Mouse (Mus musculus): ENCODE results near the gene Nr2e1.

Gene Nr2e1

DNA sequence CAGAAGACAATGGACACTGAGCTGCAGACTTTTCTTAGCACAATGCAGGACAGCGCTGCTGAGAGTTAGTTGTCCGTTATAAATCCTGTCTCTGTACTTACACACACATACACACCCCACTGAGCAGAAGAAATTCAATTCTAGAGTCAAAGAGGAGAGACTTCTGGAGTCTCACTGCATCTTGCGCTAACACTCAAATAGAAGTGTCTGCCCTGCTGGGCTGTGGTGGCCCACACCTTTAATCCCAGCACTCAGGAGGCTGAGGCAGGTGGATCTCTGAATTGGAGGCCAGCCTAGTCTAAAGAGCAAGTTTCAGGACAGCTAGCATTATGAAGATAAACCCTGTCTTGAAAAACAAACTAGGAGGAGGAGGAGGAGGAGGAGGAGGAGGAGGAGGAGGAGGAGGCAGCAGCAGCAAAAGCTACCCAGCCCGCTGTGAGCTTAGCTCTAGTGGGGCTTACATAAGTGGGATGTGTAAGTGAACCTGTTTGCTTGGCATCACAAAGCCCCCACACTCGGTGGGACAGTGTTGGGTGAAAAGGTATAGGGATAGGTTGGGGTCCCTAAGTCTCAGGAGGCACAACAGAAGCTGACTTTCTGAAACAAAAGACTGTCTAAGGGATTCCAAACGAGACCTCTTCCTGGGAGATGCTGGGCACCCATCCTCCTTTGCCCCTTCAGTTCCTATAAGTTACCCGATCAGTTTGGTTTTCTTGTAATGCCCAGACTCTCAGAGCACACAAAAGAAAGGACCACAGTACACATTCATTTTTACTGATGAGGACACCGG lies 4.7 kb upstream of the Nr2e1 start:
- no peak for DNase-seq (ENCODE audit: low read depth)

- DNase-seq (ENCODE audit: low read depth), result no peak
Measured at GRCm38 (mm10) chr10:42585596-42586305, 2.3 kb upstream of the Nr2e1 start.

- no peak for DNase-seq (ENCODE audit: low read depth)
Measured at GRCm38 (mm10) chr10:42585156-42585555, 1.7 kb upstream of the Nr2e1 start.

DNA sequence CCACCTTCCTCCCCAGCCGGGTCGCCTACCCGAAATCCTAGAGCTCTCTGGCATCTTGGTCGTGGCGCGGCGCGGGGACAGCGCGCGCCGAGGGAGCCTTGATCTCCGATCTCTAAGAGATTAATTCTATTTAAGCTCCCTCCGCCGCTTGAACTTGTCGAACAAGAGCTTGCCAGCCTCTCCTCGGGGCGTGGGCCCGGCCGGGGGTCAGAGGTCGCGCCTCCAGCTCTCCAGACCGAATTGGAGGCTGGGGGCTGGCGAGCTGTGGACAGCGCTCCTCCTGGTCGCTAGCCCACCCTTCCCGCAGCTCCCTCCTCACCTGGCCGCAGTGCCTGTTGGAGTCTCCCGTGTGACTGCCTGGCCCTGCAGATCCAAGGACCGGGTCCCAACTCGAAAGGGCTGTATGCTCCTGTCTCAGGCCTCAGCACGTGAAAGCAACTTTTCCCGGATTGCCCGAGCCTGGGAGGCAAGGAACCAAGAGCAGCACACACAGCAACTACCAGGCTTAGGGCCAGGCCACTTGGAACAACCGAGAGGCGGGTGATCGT lies 1.1 kb upstream of the Nr2e1 start:
- DNase-seq (ENCODE audit: low read depth), result no peak

DNA sequence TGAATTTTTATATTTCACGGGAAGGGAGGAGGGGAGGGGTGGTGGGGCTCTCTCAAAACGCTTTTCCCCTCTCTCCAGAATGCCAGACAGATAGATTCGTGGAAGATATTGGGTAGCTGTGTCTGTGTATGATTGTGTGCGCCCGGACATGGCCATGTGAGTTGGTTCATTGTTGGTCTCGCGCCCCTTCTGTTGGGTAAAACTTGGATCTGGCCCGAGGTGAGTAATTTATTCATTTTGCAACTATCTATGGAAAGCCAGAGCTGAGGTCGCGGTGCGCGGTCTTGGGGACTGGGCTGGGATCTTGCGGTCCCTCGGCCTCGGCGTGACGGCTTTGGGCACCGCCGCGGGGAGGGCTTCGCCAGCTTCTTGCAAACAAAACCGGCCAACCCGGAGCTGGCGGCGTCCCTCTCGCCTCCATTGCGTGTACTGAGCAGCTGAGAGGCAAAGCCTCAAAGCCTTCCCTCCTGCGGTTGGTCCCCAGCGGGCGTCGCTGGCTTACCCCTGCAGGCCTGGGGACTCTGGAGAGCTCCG lies 537 bp upstream of the Nr2e1 start:
- no peak for DNase-seq (ENCODE audit: low read depth)

DNA sequence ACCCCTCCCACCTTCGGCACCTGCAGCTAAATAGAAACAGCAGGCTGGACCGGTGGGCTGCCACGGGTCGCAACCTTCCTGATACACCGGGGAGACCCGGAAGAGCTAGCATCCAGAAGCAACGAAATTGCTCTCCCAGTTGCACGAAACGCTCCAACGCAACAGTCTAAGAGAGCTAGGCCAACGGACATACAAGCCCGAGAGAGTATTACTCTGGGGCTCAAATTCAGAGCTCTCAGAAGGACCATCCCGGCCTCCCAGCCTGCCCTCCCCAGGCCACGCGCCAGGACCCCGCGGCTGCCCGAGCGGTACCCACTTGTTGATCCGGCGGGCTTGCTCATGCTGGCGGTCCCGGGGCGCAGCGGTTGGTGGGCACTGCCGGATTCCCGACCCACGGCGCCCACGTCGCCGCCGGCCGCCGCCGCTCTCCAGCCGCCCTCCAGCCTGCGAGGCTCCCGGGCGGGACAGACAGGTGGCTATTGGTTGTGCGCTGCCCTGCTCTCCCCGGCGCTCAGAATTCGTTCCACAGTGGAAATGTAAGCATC lies 794 bp downstream of the Nr2e1 start:
- no peak for DNase-seq (ENCODE audit: low read depth)

GRCm38 (mm10) chr10:42581694-42582565 lies 1.5 kb downstream of the Nr2e1 start:
- DNase-seq (ENCODE audit: low read depth), result no peak

- no peak for DNase-seq (ENCODE audit: low read depth)
Measured at GRCm38 (mm10) chr10:42580951-42581277, 2.5 kb downstream of the Nr2e1 start.

DNA sequence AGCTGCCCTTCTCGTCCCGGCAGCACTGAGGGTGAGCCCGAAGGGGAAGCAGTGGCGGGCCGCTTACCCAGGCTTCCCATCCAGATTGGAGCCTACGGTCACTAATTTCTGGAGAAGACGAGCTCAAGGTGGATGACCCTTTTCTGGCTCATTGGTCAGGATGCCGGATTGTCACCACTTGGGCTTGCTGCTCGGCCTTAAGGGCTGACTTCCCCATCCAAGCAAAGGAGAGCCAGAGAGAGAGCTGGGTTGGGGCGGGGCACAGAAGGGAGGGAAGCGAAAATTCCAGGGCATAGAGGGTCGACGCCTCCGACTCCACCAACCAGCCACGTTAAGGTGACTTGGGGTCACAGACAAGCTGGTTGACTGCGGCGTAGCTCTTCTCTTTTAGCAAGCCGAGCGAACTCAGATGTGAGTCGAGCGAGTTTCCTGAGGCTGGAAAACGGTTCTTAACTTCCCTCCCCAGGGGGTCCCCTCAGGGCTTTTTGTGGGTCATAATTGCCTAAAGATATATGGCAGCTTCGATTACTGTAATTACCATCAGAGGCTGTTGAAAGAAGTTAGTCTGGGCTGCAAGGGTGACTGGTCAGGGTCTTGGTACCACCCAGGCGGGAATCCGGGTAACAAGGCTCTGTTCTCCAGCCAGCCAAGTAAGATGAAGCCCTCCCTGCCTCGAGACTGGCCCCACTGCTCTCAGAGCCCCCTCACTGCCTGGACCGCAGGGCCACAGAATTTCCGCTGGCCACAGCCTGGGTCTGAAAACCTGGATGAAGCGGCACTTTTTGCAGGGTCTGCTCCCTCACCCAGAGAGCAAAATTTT lies 3.1 kb downstream of the Nr2e1 start:
- no peak for DNase-seq (ENCODE audit: low read depth)

GRCm38 (mm10) chr10:42579475-42580130 lies 3.8 kb downstream of the Nr2e1 start:
- no peak for DNase-seq (ENCODE audit: low read depth)

GRCm38 (mm10) chr10:42578698-42579474 lies 4.5 kb downstream of the Nr2e1 start:
- no peak for DNase-seq (ENCODE audit: low read depth)

DNA sequence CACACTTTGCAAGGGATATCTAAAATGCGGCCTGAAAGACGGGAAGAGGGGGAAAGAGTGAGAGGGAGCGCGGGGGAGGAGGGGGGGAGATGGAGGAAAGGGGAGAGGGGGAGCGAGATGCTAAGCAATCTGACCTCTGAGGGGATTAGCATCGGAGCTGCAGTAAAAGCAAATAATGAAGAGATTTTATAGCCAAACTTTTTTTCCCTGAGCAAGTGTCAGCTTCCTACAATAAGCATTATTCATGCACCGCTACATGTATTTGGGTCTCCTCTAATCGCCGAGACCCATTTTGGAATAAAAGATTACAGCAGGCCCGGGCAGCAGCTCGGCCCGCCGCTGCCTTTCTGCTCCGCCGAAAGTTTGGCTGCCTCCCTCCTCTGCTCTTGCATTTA lies 5.2 kb downstream of the Nr2e1 start:
- DNase-seq (ENCODE audit: low read depth), result no peak

GRCm38 (mm10) chr10:42577525-42578280 lies 5.7 kb downstream of the Nr2e1 start:
- DNase-seq (ENCODE audit: low read depth), result no peak

DNA sequence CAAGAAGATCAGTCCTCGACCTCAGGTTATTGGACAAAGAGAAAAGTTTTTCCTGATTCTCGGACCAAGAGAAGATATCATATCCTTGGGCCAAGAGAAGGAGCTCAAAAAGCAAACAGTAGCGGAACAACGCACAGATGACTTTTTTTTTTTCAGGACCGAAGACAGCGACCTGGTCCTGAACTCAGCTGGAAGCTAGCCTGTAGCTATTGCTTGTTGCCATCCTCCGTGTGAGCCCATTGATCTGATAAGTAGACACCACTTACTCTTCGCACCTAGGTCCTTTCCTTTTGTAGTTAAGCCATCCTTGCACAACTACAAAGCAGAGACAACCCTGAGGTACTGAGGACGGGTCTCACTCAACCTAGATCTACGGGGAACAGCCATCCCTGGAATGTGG lies 8.8 kb downstream of the Nr2e1 start:
- no peak for DNase-seq (ENCODE audit: low read depth)

DNA sequence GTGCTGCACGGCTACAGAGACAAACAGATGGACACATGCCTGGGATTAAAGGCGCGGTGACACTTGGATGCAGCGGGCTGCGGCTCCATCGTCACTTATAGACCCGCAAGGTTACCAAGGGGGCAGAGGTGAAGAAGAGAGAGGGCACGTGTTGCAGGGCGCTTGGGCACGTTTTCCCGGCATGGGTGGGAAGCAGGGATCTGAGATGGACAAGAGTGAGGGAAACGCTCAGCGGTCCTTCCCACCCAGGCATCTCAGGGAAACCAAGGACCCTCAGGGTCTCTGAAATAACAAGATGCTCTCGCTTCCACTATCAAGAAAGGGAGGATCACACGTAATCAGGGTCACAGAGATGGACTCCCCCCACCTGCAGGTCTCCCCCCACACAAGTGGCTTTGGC lies 10.5 kb downstream of the Nr2e1 start:
- no peak for DNase-seq (ENCODE audit: low read depth)

DNA sequence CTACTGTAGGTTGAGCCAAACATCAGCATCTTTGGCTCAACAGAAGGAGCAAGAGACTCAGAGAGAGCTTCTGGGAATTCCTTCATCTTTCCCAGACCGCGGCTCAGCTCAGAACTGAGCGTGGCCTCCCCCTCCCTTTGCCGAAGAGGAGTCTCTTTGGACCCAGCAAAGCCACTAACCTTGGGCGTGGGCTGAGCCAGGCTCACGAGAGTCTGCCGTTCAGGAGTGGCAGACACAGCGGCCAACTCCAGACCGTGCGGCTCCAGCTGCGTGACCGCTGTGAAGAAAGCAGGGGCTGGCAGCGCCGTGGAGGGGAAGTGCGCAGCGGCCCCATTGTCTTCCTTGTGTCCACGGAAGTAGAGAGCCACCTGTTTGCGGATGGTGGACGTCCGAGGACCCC lies 10.9 kb downstream of the Nr2e1 start:
- no peak for DNase-seq (ENCODE audit: low read depth)

GRCm38 (mm10) chr10:42562272-42562671 lies 21.2 kb downstream of the Nr2e1 start:
- DNase-seq (ENCODE audit: low read depth), result peak; percentile 19

DNA sequence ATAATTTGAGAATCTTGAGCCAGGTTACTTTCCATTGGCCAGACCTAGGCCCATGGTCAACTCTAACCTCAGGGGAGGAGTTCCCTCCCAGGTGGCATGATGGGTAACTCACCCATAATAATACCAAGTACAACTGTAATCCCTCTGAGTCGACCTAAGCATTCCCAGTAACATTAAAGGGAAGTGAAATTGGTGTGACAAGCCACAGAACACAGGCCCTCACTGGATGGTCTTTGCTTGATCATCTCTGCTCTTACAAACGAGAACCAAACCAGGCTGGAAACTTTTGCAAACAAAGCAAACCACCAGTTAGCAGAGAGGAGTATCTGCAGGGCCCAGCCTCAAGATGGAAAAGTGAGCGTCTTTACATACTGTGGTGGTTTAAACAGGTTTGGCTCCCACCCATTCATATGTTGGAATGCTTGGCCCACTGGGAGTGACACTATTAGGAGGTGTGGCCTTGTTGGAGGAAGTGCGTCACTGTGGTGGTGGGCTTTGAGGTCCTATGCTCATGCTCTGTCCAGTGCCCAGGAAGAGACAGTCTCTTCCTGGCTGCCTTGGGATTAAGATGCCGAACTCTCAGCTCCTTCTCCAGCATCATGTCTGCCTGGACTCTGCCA lies 23.7 kb downstream of the Nr2e1 start:
- DNase-seq (ENCODE audit: low read depth), result no peak

DNA sequence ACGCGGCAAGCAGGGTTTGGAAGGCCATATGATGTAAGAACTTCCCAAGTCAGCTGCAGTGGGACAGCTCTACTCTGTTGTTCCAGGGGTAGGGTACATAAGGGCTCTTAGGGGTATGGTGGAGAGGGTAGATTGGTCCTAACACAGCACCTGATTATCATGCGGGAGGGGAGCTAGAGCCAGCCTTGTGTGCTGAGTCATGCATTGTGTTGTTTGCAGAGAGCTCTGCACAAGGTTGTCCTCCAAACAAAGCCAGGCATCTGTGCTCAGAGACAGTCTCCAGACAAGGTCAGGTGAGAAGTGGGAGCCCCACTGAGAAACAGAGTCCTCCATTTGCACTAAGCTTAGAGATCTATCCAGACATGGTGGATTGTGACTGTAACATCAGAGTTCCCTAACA lies 36.9 kb downstream of the Nr2e1 start:
- no peak for DNase-seq (ENCODE audit: low read depth)
